Mouse (Mus musculus) lung, postnatal 0 days (tissue): ENCODE results near the gene Pom121l2.

Experiments
- CTCF ChIP-seq: IDR thresholded peaks from 2 replicates; pipeline ENCODE4 v1.5.1; 2016; ENCODE audit warnings: antibody characterized with exemption, mild to moderate bottlenecking
- EP300 ChIP-seq: IDR thresholded peaks from 2 replicates; pipeline ENCODE4 v1.6.1; 2016; ENCODE audit warnings: antibody characterized with exemption, mild to moderate bottlenecking, control low read depth

- TF ChIP-seq CTCF (no peak), EP300 (no peak; the same call in 1 of the 2 replicates)
These were observed 39.9 kb downstream of the Pom121l2 start for GRCm38 (mm10) chr13:22020901-22021339.
